Mouse (Mus musculus) hindbrain, embryonic 11.5 days (tissue): ENCODE data around the gene Timp3. TPM values are rescaled to one million over a fixed set of nuclear protein-coding genes. Genes with fewer than 3 reads are reported as not detected.

ENCODE experiments used
- ATAC-seq: fragments of 200-750 bp; cut with Nextera tagmentation; 2 replicates; pipeline ENCODE4 v1.8.0; 2017; ENCODE audit warnings: mild to moderate bottlenecking, moderate TSS enrichment, moderate library complexity; ENCODE audit not compliant: low FRiP score
- DNase-seq: peaks from one replicate; pipeline ENCODE4 v3.0.0-alpha.2; 2015; ENCODE audit warnings: low spot score
- H3K27ac ChIP-seq: fragments of 300-500 bp; sonication (generic); 2 replicates; pipeline ENCODE4 v1.5.1; 2014; ENCODE audit warnings: mild to moderate bottlenecking, low read depth, low read length
- H3K27me3 ChIP-seq: fragments of 300-500 bp; sonication (generic); 2 replicates; pipeline ENCODE4 v1.6.1; 2014; ENCODE audit warnings: mild to moderate bottlenecking, low read length, moderate library complexity, mixed read lengths; ENCODE audit not compliant: control insufficient read depth, insufficient read depth
- H3K36me3 ChIP-seq: fragments of 300-500 bp; sonication (generic); 2 replicates; pipeline ENCODE4 v1.6.1; 2014; ENCODE audit warnings: mild to moderate bottlenecking, low read length, moderate library complexity, mixed read lengths; ENCODE audit not compliant: control insufficient read depth, insufficient read depth
- H3K4me1 ChIP-seq: fragments of 300-500 bp; sonication (generic); replicated peaks from 2 replicates; pipeline ENCODE4 v1.6.1; 2014; ENCODE audit warnings: low read length, mixed read lengths; ENCODE audit not compliant: control insufficient read depth, insufficient read depth
- H3K4me2 ChIP-seq: fragments of 300-500 bp; sonication (generic); replicated peaks from 2 replicates; pipeline ENCODE4 v1.6.1; 2014; ENCODE audit warnings: mild to moderate bottlenecking, low read depth, low read length
- H3K4me3 ChIP-seq: fragments of 300-500 bp; sonication (generic); 2 replicates; pipeline ENCODE4 v1.5.1; 2014; ENCODE audit warnings: low read depth, low read length
- H3K9ac ChIP-seq: fragments of 300-500 bp; sonication (generic); 2 replicates; pipeline ENCODE4 v1.6.1; 2014; ENCODE audit warnings: low read depth, low read length
- H3K9me3 ChIP-seq: fragments of 300-500 bp; sonication (generic); 2 replicates; pipeline ENCODE4 v1.6.1; 2016; ENCODE audit warnings: low read length; ENCODE audit not compliant: control insufficient read depth
- WGBS: fragments of 180-500 bp; shearing (Covaris S2); extraction: QIAGEN DNeasy Blood & Tissue Kit; methylation state at CpG from one replicate; pipeline ENCODE4 v1.1.7; 2014; 5-methylcytosine and 5-hydroxymethylcytosine counted together
- polyA plus RNA-seq: library from polyadenylated mRNA; unstranded; fragments of >200 nt; fragmentation: Nextera tagmentation; extraction: Ambion mirVana; gene quantifications from 2 replicates; pipeline ENCODE4 v1.2.1, GENCODE M21; 2014

Timp3 gene
- polyA plus RNA-seq, 1 experiment from 2014 or later: 31.6 TPM

DNA sequence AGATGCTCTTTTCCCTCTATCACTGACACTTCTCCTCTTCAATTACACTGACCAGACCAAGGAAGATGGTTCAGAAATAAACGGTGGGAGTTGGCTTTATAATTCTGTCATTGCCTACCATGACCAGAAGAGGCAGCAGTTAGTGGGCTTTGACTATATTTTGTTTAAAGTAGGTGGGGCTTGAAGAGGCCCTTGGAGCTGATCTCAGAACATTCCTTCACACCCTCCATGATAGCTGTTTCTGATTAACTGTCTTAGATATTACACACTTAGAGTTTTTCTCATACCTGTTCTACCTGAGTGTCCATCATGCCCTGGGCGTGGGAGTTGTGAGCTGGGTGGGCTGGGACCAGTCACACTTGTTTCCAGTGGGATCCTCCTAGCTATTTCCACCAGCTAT is 28.5 kb downstream of the Timp3 start:
- Histone ChIP-seq H3K27ac (no peak overlapping the region), H3K4me2 (no peak overlapping the region), H3K9ac (no peak overlapping the region), H3K4me1 (no peaks in the 10 kb centered on the region), H3K9me3 (no peaks in the 10 kb centered on the region), H3K36me3 (no peaks in the 10 kb centered on the region), H3K4me3 (no peak overlapping the region), H3K27me3 (no peaks in the 10 kb centered on the region)
- 76% methylated on average over 2 of the region's 2 CpGs for WGBS
- DNase-seq: no peak
- no peak for ATAC-seq

GRCm38 (mm10) chr10:86329241-86329882 is 29.2 kb downstream of the Timp3 start:
- H3K27ac ChIP-seq: no peak overlapping the region
- DNase-seq (no peak), ATAC-seq (no peak)
- H3K9me3 ChIP-seq: no peaks in the 10 kb centered on the region
- H3K9ac ChIP-seq: no peak overlapping the region
- no peaks in the 10 kb centered on the region for H3K4me1 ChIP-seq
- H3K27me3 ChIP-seq: no peaks in the 10 kb centered on the region
- no peak overlapping the region for H3K4me3 ChIP-seq
- 94% methylated on average over 8 of the region's 8 CpGs for WGBS
- H3K4me2 ChIP-seq: no peak overlapping the region
- H3K36me3 ChIP-seq: no peaks in the 10 kb centered on the region

DNA sequence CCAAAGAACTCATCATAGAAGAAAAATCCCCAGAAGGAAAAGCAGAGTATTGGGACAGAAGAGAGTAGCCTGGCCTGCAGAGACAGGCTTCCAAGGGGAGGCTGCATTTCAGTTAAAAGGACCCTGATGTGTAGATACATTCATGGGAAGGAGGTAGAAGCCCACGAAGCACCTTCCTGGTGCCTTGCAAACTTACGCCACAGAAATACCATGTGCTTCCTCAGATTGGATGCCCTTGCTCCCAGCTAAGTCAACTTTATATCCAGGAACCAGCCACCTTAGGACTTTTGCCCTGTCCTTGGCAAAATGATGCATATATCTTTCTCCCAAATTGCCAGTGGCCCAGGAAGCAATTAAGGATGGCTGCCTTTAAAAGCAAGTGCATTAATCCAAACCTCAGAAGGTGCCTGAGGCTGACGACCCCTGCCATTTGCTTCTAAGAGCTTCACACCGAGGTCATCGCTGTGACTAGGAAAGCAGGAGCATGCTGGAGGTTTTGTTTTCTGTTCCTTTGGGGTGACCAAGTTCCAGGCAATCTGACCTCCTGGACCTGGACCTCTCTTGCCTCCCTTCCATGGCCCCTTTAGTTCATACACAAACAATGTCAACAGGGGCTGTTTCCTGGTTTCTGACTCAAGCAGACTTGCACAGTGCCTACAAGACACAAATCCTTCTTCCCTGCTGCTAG is 31.0 kb downstream of the Timp3 start:
- Histone ChIP-seq H3K27me3 (no peaks in the 10 kb centered on the region), H3K9me3 (no peaks in the 10 kb centered on the region), H3K4me2 (no peak overlapping the region), H3K9ac (no peak overlapping the region), H3K36me3 (no peaks in the 10 kb centered on the region), H3K4me1 (no peaks in the 10 kb centered on the region), H3K27ac (no peak overlapping the region), H3K4me3 (no peak overlapping the region)
- 57% methylated on average over 5 of the region's 5 CpGs for WGBS
- no peak for ATAC-seq
- DNase-seq: no peak

GRCm38 (mm10) chr10:86331681-86332281 is 31.6 kb downstream of the Timp3 start:
- Histone ChIP-seq H3K27me3 (no peaks in the 10 kb centered on the region), H3K4me3 (no peak overlapping the region), H3K27ac (no peak overlapping the region), H3K4me2 (no peak overlapping the region), H3K9me3 (no peaks in the 10 kb centered on the region), H3K36me3 (no peaks in the 10 kb centered on the region), H3K4me1 (no peaks in the 10 kb centered on the region), H3K9ac (no peak overlapping the region)
- ATAC-seq: no peak
- 62% methylated on average over 7 of the region's 7 CpGs for WGBS
- no peak for DNase-seq

DNA sequence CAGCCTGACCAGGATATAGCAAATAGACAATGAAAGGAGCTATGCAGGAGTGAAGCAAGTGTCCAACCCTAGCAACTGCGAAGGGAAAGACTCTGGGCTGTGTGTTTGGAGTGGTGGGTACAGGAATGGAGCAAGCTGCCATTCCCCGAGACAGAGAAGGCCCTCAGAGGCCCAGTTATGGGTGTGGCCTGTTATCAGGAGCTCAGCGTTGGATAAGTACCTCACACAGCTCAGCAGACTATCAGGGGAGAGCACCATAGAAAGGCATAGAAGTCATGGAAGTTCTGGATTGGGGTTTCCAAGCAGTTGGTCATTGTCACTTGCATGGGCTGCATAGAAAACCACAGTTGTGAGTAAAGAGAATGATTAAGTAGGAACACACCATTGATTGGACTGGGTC is 32.8 kb downstream of the Timp3 start:
- Histone ChIP-seq H3K27me3 (no peaks in the 10 kb centered on the region), H3K9ac (no peak overlapping the region), H3K4me2 (no peak overlapping the region), H3K4me3 (no peak overlapping the region), H3K36me3 (no peaks in the 10 kb centered on the region), H3K9me3 (no peaks in the 10 kb centered on the region), H3K27ac (no peak overlapping the region), H3K4me1 (no peaks in the 10 kb centered on the region)
- ATAC-seq: no peak
- no peak for DNase-seq
- WGBS: 72% methylated on average over 3 of the region's 3 CpGs

DNA sequence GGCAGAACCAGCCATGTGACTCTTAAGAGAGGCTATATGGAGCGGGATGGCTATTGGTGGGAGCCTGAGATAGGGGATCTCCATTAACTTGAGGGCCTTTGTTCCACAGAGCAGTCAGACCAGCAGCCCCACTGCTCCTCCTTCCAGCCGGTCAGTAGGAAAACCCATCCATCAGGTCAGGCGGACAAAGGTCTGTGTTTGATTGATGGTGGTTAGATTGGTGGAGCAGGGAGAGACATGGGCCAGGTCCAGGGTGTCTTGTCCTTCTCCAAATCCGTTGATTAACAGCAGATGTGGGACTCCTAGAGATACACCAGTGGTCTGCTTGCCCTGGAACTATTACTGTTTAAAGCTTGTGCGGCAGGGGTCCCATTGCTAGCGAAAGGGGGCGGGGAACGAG is 34.4 kb downstream of the Timp3 start:
- Histone ChIP-seq H3K27me3 (no peaks in the 10 kb centered on the region), H3K4me2 (no peak overlapping the region), H3K27ac (no peak overlapping the region), H3K9ac (no peak overlapping the region), H3K4me1 (no peaks in the 10 kb centered on the region), H3K9me3 (no peaks in the 10 kb centered on the region), H3K36me3 (no peaks in the 10 kb centered on the region), H3K4me3 (no peak overlapping the region)
- DNase-seq (peak; percentile 21), ATAC-seq (peak; percentile 45; the same call in 1 of the 2 replicates)
- 32% methylated on average over 8 of the region's 8 CpGs for WGBS

GRCm38 (mm10) chr10:86336506-86336905 is 36.3 kb downstream of the Timp3 start:
- H3K27me3 ChIP-seq: no peaks in the 10 kb centered on the region
- 70% methylated on average over 1 of the region's 1 CpGs for WGBS

DNA sequence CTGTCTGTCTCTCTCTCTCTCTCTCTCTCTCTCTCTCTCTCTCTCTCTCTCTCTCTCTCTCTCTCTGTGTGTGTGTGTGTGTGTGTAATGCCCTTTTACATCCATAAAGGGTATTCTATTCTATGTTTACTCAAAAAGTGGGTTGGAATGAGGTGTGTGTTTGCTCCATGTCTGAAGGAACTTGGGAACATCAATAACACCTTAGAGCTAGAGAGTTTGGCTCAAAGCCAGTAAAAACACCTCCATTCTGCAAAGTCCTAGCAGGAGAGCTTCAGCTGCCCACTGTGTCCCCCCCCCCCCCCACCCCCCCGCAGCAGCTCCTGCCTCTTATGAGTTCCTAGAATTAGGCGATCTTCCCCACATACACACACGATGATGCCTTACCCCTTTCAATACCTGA is 37.1 kb downstream of the Timp3 start:
- H3K4me1 ChIP-seq: no peaks in the 10 kb centered on the region
- DNase-seq: no peak

More at GRCm38 (mm10) chr10:86336506-86336905, 36.3 kb downstream of the Timp3 start:
- H3K36me3 ChIP-seq: no peaks in the 10 kb centered on the region
- H3K4me2 ChIP-seq: no peak overlapping the region
- no peaks in the 10 kb centered on the region for H3K9me3 ChIP-seq
- no peak overlapping the region for H3K9ac ChIP-seq
- no peaks in the 10 kb centered on the region for H3K4me1 ChIP-seq
- DNase-seq (no peak), ATAC-seq (no peak)
- no peak overlapping the region for H3K27ac ChIP-seq
- H3K4me3 ChIP-seq: no peak overlapping the region

More for the DNA sequence above, 37.1 kb downstream of the Timp3 start:
- H3K4me2 ChIP-seq: no peak overlapping the region
- no peaks in the 10 kb centered on the region for H3K27me3 ChIP-seq
- H3K9ac ChIP-seq: no peak overlapping the region
- no peak overlapping the region for H3K4me3 ChIP-seq
- H3K36me3 ChIP-seq: no peaks in the 10 kb centered on the region
- WGBS: 48% methylated on average over 2 of the region's 3 CpGs
- H3K9me3 ChIP-seq: no peaks in the 10 kb centered on the region
- H3K27ac ChIP-seq: no peak overlapping the region
- ATAC-seq: no peak
